Mouse (Mus musculus): ENCODE results near the gene Mmp9.

The Mmp9 gene

DNA sequence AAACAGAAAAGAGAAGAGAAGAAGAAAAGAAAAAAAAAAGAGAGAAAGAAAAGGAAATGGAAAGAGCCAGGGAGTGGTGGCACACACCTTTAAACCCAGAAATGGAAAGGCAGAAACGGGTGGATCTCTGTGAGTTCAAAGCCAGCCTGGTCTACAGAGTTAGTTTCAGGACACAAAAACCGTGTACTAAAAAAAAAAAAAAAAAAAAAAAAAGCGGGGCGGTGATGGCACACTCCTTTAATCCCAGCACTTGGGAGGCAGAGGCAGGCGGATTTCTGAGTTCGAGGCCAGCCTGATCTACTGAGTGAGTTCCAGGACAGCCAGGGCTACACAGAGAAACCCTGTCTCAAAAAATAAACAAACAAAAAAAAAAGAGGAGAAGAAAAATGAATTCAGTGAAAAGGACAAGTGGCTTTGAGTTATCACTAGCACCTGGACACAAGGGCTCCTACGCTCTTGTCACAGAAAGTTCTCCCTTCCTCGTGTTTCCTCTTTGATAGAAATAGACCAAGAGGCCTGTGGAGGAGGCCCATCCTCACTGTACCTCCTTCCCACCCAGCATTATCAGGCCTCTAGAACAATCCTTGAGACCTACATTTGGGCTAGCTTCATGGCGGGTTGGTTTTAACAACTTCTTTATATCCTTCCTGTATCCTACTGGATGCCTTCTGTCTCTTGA is 27.7 kb upstream of the Mmp9 start:
- DNase-seq, result no peak

- no peak for DNase-seq
These were observed 27.2 kb upstream of the Mmp9 start for GRCm38 (mm10) chr2:164913428-164913786.

DNA sequence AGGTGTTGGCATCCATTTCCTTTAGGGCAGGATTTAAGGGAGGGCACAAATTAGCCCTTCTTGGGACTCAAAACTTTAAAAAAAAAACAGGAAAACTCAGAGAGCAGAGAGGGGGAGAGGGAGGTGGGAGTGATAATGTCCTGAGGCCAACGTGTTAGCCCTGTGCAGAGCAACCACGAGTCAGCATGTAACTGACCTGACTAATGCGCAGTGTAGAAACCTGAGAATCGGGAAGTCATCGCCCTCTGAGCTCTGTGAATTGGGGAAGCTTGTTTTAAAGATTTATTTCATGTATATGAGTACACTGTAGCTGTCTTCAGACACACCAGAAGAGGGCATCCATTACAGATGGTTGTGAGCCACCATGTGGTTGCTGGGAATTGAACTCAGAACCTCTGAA is 23.8 kb upstream of the Mmp9 start:
- DNase-seq, result no peak

- DNase-seq, result no peak
These were observed 23.2 kb upstream of the Mmp9 start for GRCm38 (mm10) chr2:164917371-164917770.

GRCm38 (mm10) chr2:164918325-164918724 is 22.3 kb upstream of the Mmp9 start:
- peak; percentile 60 for DNase-seq

DNA sequence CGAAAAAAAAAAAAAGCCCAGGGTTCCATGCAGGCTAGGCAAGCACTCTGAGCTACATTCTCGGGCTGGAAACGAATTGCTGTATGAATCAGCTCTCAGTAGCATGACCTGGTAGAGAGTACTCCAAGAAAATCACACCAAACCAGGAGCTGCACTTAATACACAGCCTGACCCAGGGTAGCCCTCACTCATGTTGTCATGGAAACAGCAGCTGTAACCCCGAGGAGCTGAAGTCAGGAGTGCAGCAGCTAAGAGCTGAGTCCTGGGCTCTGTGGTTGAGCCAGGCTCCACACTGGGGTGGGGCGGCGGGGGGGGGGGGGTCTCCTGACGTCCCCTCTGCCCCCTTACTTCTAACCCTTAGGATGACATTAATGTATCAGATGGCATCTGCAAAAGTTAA is 18.6 kb upstream of the Mmp9 start:
- DNase-seq, result no peak

- DNase-seq, result no peak
These were observed 17.3 kb upstream of the Mmp9 start for GRCm38 (mm10) chr2:164923291-164923690.

- peak; percentile 81 for DNase-seq
These were observed 16.3 kb upstream of the Mmp9 start for GRCm38 (mm10) chr2:164924100-164924857.

DNA sequence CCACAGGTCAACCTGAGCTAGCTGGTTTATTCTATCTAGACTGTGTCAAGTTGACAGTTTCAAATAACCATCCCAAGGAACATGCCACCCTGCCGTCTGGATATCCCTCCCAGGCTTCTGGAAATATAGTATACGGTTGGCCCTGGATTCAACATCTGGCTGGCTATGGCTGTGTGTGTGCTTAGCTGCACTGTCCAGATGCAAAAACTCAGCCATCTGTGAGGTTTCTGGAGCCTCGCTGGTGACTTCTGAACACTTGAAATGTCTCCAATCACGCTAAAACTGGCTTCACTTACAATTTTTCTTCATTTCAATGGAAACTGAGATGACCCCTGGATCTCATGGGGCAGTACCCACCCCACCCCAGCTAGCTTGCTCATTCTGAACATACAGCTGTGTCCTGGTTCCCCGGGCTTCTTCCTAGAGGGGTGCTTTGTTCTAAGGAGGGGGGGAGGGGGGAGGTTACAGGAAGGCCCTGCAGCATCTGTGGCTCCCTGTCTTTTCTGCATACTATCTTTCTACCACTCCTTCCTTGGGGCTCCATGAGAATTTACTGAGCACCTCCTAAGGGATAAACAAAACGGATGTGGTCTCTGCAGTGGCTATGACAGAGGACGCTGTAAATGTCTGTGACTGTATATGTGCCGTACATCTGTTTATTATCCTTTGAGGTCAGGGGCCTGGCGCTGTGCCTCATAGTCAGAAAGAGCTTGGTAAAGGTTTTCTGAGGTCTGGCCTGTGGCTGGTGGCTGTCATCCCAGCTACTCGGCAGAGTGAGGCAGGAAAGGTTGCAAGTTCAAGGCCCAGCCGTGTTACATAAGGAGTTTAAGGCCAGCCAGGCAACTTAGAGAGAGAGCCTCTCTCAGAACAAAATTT is 9.6 kb upstream of the Mmp9 start:
- peak; percentile 18 for DNase-seq

DNA sequence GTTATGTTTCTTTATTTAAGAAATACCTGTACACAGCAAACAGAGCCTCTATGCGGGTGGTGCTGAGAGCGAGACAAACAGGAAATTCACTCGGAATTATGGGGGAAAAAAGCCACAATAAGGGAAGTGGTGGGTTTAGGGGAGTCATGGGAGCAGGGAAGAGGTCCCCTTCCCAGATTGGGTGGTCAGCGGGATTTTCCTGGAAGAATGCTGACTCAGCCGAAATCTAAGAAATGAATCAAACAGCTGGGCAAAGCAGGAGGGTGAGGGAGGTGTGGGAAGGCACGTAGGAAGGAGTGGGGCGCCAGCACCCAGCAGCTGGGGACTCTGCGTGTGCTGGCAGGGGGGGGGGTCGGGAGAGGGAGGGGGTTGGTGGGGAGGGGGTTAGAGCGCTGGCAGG is 7.0 kb upstream of the Mmp9 start:
- peak; percentile 23 for DNase-seq

DNA sequence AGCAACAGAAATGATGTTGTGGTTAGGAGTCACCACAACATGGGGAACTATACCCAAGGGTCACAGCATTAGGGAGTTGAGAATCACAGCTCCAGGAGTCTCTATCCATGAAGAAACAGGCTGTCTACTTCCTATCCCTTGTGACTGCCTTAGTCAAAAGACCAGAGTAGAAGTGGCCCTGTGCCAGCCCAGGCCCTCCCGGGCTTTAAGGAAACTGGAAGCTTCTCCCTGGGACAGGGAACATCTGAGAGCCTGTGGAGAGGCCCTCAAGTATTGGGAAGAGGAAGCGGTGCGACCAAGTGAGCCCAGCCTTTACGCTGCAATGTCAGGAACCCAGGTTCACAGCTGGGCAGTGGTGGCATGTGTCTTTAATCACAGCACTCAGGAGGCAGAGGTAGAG is 4.6 kb upstream of the Mmp9 start:
- DNase-seq, result no peak

GRCm38 (mm10) chr2:164938146-164939091 is 2.2 kb upstream of the Mmp9 start:
- peak; percentile 67 for DNase-seq

GRCm38 (mm10) chr2:164939106-164939505 is 1.5 kb upstream of the Mmp9 start:
- no peak for DNase-seq

DNA sequence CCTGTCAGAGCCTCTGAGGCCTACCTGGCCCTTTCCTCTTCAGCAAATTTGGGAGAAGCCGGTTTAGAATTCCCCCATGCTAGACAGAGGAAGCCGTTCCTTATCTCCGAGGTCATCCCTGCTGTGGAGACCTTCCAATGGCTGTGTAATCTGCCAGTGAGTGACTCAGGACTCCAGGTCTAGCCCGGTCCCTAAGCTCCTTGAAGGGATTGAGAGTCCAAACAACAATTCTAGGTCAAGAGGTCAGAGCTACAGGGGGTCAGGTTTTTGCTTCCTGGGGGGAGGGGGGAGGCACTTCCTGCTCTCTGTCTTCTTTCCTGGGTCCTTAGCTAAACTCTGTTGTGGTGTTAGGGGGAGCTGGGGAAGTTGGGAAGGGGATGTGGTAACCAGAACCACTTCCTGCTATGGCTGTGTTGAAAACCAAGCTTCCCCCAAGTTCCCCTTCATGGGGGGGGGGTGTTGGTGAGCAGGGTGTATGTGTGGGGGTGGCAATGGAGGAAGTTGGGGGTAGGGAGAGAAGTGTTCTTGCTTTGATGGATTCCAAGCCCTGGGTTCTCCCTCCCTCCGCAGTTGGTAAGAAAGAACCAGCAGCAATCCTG is 2.2 kb downstream of the Mmp9 start:
- peak; percentile 14 for DNase-seq

DNA sequence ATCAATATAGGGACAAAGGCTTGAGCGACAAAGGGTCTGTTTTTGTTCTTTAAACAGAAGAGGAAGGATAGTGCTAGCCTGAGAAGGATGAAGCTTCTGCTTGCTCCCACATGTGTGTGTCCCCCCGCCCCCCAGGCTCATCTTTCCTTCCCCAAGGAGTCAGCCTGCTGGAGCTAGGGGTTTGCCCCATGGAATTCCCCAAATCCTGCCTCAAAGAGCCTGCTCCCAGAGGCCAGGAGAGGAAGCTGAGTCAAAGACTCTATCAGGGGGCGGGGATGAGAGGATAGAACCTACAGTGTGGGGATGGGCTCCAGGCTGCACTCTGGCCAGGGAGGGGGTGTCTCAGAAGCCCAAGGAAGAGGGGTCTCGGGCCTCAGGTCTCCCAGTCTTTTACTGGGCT is 6.9 kb downstream of the Mmp9 start:
- DNase-seq, result no peak

DNA sequence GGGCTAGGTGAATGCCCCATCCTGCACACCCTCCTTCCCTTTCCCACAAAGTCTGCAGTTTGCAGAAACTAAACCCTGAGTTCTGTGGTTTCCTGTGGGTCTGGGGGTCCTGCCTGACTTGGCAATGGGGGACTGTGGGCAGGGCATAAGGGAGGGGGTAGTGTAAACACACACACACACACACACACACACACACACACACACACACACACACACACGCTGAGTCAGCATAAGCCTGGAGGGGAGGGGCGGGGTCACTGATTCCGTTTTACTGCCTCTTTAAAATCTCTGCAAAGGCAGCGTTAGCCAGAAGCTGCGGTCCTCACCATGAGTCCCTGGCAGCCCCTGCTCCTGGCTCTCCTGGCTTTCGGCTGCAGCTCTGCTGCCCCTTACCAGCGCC is 7.3 kb downstream of the Mmp9 start:
- DNase-seq, result no peak

DNA sequence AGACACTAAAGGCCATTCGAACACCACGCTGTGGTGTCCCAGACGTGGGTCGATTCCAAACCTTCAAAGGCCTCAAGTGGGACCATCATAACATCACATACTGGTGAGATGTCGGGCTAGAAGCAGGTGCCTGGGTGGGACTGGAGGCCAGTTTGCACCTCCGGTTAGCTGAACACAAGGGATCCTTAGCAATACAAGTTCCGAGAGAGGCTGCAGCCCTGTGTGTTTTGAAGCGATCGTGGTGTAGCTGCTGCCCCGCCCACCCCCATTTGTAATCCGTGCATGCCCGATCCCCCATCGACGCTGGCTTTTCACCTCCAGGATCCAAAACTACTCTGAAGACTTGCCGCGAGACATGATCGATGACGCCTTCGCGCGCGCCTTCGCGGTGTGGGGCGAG is 8.4 kb downstream of the Mmp9 start:
- no peak for DNase-seq

- DNase-seq, result no peak
These were observed 9.9 kb downstream of the Mmp9 start for GRCm38 (mm10) chr2:164950501-164950900.

- no peak for DNase-seq
These were observed 11.2 kb downstream of the Mmp9 start for GRCm38 (mm10) chr2:164951745-164952144.

DNA sequence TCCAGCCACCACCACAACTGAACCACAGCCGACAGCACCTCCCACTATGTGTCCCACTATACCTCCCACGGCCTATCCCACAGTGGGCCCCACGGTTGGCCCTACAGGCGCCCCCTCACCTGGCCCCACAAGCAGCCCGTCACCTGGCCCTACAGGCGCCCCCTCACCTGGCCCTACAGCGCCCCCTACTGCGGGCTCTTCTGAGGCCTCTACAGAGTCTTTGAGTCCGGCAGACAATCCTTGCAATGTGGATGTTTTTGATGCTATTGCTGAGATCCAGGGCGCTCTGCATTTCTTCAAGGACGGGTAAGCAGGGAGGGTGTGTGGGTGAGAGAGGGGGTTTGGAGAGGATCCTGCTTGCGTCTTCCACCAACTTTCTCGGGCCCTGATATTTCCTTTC is 11.9 kb downstream of the Mmp9 start:
- no peak for DNase-seq

DNA sequence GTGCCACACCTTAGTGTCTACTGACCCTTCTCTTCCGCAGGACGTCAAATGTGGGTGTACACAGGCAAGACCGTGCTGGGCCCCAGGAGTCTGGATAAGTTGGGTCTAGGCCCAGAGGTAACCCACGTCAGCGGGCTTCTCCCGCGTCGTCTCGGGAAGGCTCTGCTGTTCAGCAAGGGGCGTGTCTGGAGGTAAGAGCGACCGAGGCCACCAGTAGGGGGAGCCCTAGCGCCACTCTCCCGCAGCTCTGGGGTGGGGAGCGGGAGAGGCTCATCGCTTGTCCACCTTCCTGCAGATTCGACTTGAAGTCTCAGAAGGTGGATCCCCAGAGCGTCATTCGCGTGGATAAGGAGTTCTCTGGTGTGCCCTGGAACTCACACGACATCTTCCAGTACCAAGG is 12.6 kb downstream of the Mmp9 start:
- peak; percentile 88 for DNase-seq

- no peak for DNase-seq
These were observed 15.1 kb downstream of the Mmp9 start for GRCm38 (mm10) chr2:164955725-164956124.

All from embryo, embryonic 11 days (tissue).